Mouse (Mus musculus): Measurements from ENCODE around the gene Tnfsf14.
A peak's percentile ranks its signal among the peaks of the same experiment; 100 is the strongest.

Tnfsf14 gene

DNA sequence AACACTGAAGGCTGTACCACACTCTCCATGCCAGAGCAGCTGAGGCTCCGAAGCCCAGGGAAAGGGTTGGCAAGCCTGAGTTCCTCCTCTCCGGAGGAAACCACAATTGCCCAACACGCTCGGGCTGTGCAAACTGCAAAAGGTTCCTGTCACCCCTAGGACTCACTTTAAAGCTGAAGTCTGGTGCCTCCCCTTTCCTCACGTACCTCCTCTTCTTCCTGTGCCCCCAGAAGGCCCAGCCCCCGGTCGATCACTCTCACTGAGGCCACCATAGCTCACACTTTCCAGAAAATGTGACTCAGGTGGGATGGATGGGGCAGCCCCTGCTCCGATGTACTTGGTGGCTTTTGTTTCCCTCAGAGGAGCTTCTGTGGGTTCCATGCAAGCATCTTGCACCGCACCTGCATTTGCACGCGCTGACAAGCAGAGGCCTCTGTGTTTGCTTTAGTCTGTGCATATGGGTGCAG is at the start of gene Tnfsf14:
TSS of gene Tnfsf14 (minus strand) at position 137 of the 467 bp plus-strand sequence.
- no peak for DNase-seq

GRCm38 (mm10) chr17:57237181-57237580 is 43.2 kb upstream of the Tnfsf14 start:
- no peak for DNase-seq

GRCm38 (mm10) chr17:57235803-57236202 is 41.8 kb upstream of the Tnfsf14 start:
- DNase-seq = no peak

DNA sequence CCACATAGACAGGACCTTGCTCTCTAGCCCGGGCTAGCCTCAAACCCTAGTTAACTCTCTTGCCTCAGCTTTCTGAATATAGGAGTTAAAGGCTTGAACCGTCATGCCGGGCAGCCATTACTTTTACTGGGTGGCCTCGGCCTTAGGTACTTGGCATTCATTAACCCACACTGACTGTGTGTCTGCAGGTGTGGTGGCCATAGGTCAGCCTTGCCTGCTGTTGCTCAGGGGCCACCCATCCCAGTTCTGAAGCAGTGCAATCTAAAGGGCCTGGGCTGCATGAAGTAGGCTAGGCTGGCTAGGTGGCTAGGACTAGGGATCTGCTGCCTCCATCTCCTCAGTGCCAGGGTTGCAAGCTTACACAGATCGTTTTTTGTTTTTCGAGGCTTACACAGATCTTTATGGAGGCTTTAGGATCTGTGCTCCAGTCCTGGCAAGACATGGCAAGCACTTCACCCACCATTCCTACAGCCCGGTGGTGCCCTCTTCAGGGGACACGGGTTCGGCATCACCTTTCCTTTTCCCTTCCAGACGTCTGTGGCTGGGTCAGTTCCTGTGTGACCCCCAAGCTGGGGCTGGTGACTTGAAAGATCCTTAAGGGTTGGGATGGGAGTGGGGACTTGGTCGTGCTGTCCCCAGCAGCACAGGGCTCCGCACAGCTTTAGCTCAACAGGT is 40.4 kb upstream of the Tnfsf14 start:
- DNase-seq = no peak

- DNase-seq = no peak
Measured at GRCm38 (mm10) chr17:57233038-57233437, 39.1 kb upstream of the Tnfsf14 start.

- no peak for DNase-seq
Measured at GRCm38 (mm10) chr17:57232200-57232599, 38.2 kb upstream of the Tnfsf14 start.

DNA sequence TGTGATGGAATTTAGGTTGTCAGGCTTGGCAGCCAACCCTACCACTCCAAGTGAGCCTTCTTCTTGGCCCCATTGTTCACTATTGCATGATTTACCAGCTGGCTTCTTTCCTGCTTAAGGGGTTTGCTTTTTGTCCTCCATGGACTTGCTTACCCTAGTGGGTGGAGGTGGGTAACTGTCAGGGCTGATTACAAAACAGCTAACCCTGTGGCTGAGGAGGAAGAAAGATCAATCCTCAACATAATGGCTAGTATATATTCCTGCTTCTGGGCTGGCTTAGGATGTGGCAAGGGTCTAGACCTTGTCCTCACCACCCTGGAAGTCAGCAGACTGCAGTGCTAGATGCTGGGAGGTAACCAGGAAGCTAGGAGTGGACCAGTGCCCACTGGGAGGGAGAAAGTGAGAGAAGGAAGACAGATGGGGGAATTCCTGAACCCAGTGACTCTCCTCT is 37.4 kb upstream of the Tnfsf14 start:
- DNase-seq = no peak

GRCm38 (mm10) chr17:57230728-57231125 is 36.8 kb upstream of the Tnfsf14 start:
- DNase-seq = no peak

DNA sequence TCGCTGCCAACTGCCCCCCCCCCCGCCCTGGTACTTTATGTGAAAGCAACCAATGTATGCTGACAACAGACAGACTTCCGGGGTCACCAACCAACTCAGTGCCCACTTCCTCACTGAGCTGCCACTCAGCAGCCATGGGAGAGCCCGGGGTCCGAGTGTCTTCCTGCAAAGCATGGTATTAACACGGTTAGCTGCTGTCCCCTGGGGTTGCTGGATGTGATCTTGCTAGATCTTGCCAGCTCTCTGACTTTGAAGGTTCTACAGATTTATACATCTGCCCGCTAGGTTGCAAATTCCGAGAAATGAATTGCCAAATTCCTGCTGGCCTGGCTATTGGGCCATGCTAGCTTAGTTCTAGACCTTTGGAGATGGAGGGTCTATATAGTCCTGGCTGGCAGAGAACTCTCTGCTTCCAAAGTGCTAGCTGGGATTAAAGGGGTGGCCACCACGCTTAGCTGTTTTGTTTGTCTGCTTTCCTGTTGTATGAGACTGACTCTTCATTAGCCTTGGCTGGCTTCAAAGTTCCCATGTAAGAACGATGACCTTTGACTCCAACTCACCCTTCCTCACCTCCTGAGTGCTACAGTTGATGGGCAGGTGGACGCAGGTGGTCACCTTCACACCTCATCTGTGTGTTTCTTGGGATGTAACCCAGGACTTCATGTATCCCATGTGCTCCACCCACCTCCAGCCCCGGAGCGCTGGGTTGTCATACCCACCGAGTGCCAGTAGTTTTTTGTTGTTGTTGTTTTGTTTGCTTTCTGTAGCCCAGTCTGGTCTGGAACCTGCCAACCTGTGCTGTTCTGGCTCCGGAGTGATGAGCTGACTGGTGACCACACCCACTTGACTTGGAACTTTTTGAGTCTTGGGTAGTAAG is 36.1 kb upstream of the Tnfsf14 start:
- no peak for DNase-seq

DNA sequence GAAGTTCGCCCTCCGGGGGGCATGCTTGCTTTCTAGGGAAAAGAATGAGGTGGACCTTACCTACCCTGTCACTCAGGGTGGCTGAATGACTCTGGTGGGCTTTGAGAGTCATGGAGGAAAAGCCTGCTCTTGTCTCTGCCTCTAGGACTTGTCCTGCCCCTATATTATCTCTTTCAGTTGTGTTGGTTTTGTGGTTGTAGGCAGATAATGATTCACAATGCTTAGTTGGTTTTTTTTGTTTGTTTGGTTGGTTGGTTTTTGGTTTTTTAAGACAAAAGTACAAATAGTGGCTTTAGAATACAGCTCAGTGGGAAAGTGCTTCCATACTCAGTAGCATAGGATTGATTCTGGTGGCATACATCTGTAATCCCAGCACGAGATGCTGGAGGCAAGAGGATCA is 34.9 kb upstream of the Tnfsf14 start:
- no peak for DNase-seq

DNA sequence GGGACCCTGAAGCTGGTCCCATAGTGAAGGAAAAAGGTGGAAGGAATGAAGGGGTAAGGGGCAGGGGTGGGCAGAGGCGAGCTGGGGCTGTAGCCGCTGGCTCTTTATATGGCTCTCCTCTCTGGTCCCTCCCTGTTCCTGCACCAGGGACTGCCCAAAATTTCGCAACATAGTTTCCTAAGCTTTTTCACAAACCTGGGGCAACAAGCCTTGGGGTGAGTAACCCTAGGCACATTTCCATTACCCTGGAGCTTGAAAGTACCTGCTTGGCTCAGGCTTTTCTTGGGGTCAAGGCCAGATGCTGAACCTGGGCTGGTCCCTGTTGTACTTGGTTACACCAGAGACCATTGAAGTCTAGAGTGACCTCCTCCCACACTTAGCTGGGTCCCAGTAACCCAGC is 34.0 kb upstream of the Tnfsf14 start, which contains the start of gene C3:
TSS of gene C3 (minus strand) at position 123 of the 400 bp plus-strand sequence.
- DNase-seq = no peak

GRCm38 (mm10) chr17:57227468-57227867 is 33.5 kb upstream of the Tnfsf14 start:
- DNase-seq = no peak

DNA sequence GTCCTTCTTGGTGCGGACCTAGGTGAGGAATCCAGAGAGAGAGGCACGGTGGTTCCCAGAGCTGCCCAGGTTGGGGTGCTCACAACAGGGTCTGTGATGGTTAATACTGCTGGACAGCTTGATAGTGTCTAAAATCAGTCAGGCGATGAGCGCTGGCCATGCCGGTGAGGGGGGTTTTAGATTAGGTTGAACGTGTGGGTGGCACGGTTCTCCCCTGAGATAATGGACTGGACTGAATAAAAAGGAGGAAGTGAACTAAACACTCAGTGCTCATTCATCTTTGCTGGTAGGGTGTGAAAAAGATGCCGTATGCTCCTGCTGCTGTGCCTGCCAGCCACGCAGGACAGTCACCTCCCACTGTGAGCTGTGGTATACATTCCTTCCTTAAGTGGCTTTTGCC is 29.3 kb upstream of the Tnfsf14 start:
- no peak for DNase-seq

GRCm38 (mm10) chr17:57221911-57222310 is 27.9 kb upstream of the Tnfsf14 start:
- DNase-seq = no peak

GRCm38 (mm10) chr17:57219884-57220207 is 25.9 kb upstream of the Tnfsf14 start:
- no peak for DNase-seq

DNA sequence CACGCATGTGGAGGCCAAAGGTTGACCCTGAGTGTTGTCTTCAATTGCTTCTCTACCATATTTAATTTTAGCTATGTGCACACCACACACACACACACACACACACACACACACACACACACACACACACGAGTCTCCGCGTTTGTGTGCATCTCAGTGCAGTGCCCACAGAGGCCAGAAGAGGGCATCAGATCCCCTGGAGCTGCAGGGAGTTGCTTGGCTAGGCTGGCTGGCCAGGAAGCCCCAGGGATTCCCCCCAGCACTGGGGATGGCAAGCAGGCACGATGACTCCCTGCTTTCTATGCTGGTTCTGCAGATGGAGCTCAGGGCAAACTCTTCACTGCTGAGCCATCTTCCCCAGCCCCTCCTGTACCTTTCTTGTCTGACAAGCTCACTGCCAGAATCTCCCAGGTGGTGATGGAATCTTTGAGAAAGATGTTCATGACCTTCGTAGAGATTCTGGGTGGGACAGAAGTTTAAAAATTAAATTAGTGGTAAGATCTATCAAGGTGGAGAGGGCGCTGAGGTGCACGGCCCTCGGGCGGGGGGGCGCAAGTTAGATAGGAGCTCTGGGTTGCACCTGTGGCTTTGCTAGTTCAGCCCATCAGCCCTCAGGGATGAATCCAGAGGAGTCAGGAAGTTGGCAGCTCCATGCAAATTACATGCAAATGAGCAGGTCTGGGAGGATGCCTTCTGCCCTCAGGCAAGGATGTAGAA is 25.3 kb upstream of the Tnfsf14 start:
- peak; percentile 81 for DNase-seq

DNA sequence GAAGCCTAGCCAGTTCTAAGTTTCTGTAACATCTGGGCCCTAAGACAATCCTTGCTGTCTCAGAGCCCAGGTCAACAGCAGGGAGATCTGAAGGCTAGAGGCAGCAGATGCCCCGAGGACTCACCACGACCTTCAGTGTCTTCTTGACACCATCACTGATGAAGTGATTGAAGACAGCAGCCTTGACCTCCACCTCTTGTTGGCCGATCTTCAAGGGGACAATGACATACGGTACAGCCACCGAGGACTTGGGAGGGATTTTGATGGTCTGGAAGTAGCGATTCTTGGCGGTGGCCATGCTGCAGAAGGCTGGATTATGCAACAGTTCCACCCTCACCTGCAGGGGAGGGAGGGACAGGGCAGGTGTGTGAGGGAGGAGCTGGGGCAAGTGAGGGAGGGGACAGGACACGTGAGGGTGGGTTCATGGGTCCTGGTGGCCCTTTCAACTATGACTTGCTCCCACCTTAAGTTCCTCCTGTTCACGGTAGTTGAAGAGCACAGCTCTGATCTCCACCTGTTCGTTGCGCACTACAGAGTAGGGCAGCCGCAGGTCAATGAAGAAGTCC is 24.4 kb upstream of the Tnfsf14 start:
- no peak for DNase-seq

GRCm38 (mm10) chr17:57214676-57215387 is 20.9 kb upstream of the Tnfsf14 start:
- DNase-seq = no peak

DNA sequence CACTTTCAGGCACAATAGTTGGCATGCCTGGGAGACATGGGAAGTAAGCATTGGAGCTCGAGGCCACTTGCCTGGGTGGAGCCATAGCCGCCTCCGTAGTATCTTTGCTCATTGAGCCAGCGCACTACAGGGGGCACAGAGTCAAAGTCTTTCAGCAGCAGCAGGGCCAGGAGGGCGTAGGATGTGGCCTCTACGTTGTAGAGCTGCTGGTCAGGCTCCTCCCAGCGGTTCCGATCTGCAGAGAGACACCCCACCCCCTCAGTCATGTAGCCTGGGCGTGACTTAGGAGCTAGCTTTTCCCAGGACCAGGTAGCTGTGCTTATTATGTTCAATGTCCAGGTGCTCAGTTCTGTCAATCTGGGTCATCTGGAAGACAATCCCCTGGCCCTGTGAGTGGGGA is 17.5 kb upstream of the Tnfsf14 start:
- DNase-seq = no peak

DNA sequence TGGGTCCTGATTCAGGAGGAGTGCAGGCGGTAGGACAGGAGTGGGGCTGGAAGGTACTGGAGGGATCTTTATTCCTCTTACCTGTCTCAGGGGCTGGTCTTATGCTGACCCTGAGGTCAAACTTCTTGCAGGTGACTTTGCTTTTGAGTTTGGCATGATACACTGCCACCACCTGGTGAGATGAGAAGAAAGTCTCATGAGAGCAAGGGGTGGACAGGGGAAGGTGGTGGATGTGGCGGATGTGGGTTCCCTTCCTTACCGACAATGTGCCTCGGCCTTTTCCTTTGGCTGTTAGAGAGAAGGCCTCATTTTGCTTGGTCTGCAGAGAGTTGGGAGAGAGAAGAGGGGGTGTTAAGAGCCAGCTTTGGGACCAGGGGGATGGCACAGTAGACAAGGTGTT is 15.4 kb upstream of the Tnfsf14 start:
- no peak for DNase-seq

DNA sequence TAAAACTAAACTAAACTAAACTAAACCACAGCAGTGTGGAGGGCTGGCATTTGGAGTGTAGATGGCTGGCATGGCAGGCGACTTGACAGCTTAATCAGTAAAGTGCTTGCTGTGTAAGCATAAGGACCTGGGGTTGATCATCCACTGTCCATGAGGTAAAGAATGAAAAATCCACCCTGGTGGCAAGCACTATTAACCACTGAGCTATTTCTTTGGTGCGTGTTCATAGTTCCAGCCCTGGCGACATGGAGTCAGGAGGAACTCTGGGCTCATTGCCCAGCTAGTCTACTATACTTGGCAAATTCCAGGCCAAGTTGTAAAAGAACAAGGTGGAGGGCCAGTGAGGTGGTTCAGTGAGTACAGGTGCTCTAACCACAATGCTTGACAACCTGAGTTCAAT is 14.0 kb upstream of the Tnfsf14 start:
- no peak for DNase-seq
